Mouse (Mus musculus): ENCODE data around the gene Phox2a. TPM values are rescaled to one million over a fixed set of nuclear protein-coding genes. Genes with fewer than 3 reads are reported as not detected.

Phox2a gene
- polyA plus RNA-seq, 1 experiment: not detected

DNA sequence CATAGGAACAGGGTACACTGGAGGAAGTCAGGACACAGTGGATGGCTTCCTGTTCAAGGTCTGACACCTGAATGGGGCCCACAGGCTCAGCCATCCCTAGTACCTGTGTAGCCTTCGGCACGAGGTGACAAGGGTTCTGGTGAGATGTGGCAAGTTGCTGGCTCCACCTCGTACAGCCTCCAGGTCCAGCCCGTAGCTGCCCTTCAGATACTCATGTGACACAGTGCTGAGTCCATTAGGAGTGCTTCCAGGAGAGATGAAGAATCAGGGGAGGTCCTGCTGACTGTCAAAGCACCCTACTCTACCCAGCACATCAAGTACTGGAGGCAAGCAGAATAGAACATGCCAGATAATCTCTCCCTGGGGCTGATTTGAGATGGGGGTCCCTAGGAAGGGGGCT, 14.3 kb downstream of the Phox2a start:
- no peak overlapping the region for H3K27ac ChIP-seq (ENCODE audit: control insufficient read depth, insufficient read depth, low read length)
- no peak for DNase-seq
- TF ChIP-seq POLR2A (IDR thresholded peaks at IDR 0.05; ENCODE audit: control insufficient read depth, extremely low read depth, insufficient read depth, low read length, poor library complexity): no peak
- TF ChIP-seq CTCF (IDR thresholded peaks at IDR 0.05; ENCODE audit: borderline replicate concordance, control insufficient read depth, extremely low read depth, insufficient read depth, low read length, poor library complexity): no peak
- H3K27me3 ChIP-seq (ENCODE audit: control insufficient read depth, insufficient read depth, low read length): peaks cover 8% of the 10 kb centered on the region
- H3K4me1 ChIP-seq (replicated peaks; ENCODE audit: control insufficient read depth, insufficient read depth, low read length): peaks cover 10% of the 10 kb centered on the region
- H3K4me3 ChIP-seq (ENCODE audit: control insufficient read depth, insufficient read depth, low read length): no peak overlapping the region
- H3K36me3 ChIP-seq (ENCODE audit: control insufficient read depth, insufficient read depth, low read length): no peaks in the 10 kb centered on the region
- 91% methylated on average over 4 of the region's 4 CpGs for WGBS

DNA sequence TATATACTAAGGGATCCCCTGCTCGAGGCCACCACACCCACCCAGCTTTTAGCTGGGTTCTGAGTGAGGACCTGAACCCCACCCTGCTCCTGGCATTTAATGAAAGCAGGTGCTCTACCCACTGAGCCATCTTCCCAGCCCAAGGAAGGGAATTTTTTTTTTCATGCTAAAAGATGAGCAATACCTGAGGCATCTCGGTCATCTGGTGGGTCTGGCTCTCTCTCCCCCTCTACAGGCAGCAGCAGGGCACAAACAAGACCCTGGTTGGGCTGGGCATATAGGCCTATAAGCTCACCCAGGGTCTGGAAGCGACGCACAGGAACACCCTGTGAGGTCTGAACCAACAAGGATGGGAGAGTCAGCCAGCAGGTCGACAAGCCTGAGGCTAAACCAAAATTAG, 15.2 kb downstream of the Phox2a start:
- 93% methylated on average over 5 of the region's 5 CpGs for WGBS
- no peak for TF ChIP-seq POLR2A (IDR thresholded peaks at IDR 0.05; ENCODE audit: control insufficient read depth, extremely low read depth, insufficient read depth, low read length, poor library complexity)
- DNase-seq: no peak
- no peak overlapping the region for H3K4me3 ChIP-seq (ENCODE audit: control insufficient read depth, insufficient read depth, low read length)
- H3K27ac ChIP-seq (ENCODE audit: control insufficient read depth, insufficient read depth, low read length): no peak overlapping the region
- H3K4me1 ChIP-seq (replicated peaks; ENCODE audit: control insufficient read depth, insufficient read depth, low read length): peaks cover 12% of the 10 kb centered on the region
- H3K27me3 ChIP-seq (ENCODE audit: control insufficient read depth, insufficient read depth, low read length): peaks cover 15% of the 10 kb centered on the region
- H3K36me3 ChIP-seq (ENCODE audit: control insufficient read depth, insufficient read depth, low read length): no peaks in the 10 kb centered on the region

DNA sequence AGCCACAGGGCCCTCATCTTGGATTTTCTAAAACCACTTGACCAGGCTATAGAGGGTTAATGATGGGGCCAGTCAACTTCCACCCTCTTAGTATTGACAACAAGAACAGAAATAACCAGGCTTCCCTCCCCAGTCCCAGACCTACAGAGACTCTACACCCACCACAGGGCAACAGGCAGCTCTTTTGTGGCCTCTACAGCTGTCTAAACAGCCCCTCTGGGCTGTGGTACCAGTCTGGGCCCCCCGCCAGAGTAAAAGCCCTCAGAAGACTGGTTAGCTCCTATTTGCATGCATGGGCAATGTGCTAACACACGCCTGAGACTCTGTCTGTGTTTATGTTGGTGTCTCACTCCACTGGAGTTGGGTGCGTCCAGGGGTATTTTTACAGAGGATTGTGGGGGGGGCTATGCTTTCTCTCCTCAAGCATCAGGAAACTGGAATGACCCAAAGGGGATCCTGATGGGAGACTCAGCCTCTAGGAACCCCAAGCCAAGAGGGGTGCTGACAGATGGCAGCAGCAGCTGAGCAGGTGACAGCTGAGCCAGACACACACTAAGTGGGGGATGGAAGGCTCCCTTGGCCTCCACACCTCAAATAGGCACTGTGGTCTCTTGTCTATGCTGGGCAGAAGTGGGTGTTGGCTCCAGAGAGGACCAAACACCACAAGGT, 15.9 kb downstream of the Phox2a start:
- H3K27me3 ChIP-seq (ENCODE audit: control insufficient read depth, insufficient read depth, low read length): peaks cover 15% of the 10 kb centered on the region
- no peak overlapping the region for H3K27ac ChIP-seq (ENCODE audit: control insufficient read depth, insufficient read depth, low read length)
- no peaks in the 10 kb centered on the region for H3K36me3 ChIP-seq (ENCODE audit: control insufficient read depth, insufficient read depth, low read length)
- no peak for DNase-seq
- H3K4me1 ChIP-seq (replicated peaks; ENCODE audit: control insufficient read depth, insufficient read depth, low read length): peaks cover 12% of the 10 kb centered on the region
- TF ChIP-seq CTCF (IDR thresholded peaks at IDR 0.05; ENCODE audit: borderline replicate concordance, control insufficient read depth, extremely low read depth, insufficient read depth, low read length, poor library complexity) (no peak), POLR2A (IDR thresholded peaks at IDR 0.05; ENCODE audit: control insufficient read depth, extremely low read depth, insufficient read depth, low read length, poor library complexity) (no peak)
- H3K4me3 ChIP-seq (ENCODE audit: control insufficient read depth, insufficient read depth, low read length): no peak overlapping the region
- 91% methylated on average over 3 of the region's 3 CpGs for WGBS

DNA sequence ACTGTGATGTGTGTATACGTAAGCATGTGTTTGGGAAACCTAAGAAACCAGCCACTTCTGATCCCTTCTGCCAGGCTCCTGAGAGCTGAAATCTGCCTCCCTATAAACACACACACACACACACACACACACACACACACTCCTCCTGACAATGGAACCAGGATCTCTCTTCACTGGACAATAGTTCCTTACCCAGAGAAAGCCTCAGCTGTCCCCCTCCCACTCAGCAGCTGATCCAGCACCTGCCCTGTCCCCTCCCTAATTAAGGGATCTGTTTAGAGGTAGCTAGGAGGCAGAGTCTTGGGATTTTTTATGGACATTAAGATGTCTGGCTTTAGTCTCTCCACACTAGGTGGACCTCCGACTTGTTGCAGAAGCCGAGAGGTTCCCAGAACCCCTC, 16.8 kb downstream of the Phox2a start:
- TF ChIP-seq POLR2A (IDR thresholded peaks at IDR 0.05; ENCODE audit: control insufficient read depth, extremely low read depth, insufficient read depth, low read length, poor library complexity) (no peak), CTCF (IDR thresholded peaks at IDR 0.05; ENCODE audit: borderline replicate concordance, control insufficient read depth, extremely low read depth, insufficient read depth, low read length, poor library complexity) (no peak)
- Histone ChIP-seq H3K27ac (ENCODE audit: control insufficient read depth, insufficient read depth, low read length) (no peak overlapping the region), H3K4me3 (ENCODE audit: control insufficient read depth, insufficient read depth, low read length) (no peak overlapping the region), H3K27me3 (ENCODE audit: control insufficient read depth, insufficient read depth, low read length) (peaks cover 15% of the 10 kb centered on the region), H3K36me3 (ENCODE audit: control insufficient read depth, insufficient read depth, low read length) (no peaks in the 10 kb centered on the region), H3K4me1 (replicated peaks; ENCODE audit: control insufficient read depth, insufficient read depth, low read length) (peaks cover 12% of the 10 kb centered on the region)
- 92% methylated on average over 3 of the region's 3 CpGs for WGBS
- no peak for DNase-seq

DNA sequence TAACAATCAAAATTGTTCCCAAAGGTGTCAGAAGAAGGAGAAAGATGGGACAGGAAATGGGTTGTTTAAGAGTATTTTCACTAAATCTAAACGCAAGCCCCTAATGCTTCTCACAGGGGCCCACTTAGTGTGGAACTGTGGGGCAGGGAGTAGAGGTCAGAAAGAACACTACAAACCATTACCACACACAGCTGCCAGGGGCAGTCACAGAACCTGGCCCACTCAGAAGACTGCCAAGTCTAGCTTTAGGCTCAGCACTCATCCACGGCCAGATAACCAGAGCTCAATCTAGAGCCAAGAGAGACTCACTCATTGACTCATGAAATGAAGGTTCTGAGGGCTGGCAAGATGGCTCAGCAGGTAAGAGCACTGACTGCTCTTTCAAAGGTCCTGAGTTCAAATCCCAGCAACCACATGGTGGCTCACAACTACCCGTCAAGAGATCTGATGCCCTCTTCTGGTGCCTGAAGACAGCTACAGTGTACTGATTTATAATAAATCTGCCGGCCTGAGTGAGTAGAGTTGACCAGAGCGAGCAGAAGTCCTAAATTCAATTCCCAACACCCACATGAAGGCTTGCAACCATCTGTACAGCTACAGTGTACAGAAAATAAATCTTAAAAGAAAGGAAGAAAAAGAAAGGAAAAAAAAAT, 17.5 kb downstream of the Phox2a start:
- peaks cover 12% of the 10 kb centered on the region for H3K4me1 ChIP-seq (replicated peaks; ENCODE audit: control insufficient read depth, insufficient read depth, low read length)
- no peaks in the 10 kb centered on the region for H3K36me3 ChIP-seq (ENCODE audit: control insufficient read depth, insufficient read depth, low read length)
- no peak overlapping the region for H3K27ac ChIP-seq (ENCODE audit: control insufficient read depth, insufficient read depth, low read length)
- WGBS: 68% methylated on average over 5 of the region's 5 CpGs
- no peak for DNase-seq
- no peak overlapping the region for H3K4me3 ChIP-seq (ENCODE audit: control insufficient read depth, insufficient read depth, low read length)
- H3K27me3 ChIP-seq (ENCODE audit: control insufficient read depth, insufficient read depth, low read length): peaks cover 15% of the 10 kb centered on the region
- no peak for TF ChIP-seq POLR2A (IDR thresholded peaks at IDR 0.05; ENCODE audit: control insufficient read depth, extremely low read depth, insufficient read depth, low read length, poor library complexity)
- no peak for TF ChIP-seq CTCF (IDR thresholded peaks at IDR 0.05; ENCODE audit: borderline replicate concordance, control insufficient read depth, extremely low read depth, insufficient read depth, low read length, poor library complexity)

DNA sequence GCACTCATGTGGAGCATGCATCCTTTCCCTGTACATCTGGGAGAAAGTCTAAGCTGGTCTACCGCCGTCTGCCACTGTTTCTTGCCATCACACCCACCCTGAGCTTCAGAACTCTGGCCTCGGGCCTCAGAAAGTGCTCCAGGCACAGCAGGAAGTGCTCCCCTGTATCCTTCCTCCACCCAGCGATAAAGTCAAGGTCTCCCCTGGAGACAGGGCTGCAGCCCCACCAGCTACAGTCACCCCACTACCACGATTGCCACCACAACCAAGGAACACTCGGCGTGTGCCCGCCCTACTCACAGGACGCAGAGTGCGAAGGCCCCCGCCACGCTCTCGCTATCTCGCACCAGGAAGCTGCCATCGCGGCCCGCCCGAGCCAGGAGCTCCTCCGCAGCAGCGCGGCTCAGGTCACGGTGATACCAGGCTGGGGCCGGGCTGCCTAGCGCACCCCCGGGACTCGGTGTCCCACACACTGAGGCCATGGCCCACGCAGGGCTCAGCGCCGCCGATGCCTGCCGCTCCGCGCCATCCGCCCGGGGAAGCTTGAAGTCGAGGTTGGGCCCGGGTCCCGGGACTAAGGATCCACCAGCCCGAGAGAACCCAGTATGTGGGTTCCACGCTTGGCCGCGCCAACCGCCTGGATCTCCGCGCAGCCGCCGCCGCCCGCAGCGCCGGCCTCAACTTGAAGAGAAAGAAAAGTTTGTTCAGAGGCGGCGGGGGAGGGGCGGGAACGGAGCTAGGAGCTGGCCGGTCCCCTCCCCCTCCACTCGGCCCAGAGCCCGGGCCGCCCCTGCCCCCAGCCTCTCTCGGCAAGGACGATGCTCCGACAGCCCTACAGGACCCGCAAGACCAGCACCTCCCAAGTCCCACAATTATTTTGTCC, 18.4 kb downstream of the Phox2a start:
- Histone ChIP-seq H3K4me1 (replicated peaks; ENCODE audit: control insufficient read depth, insufficient read depth, low read length) (peaks cover 12% of the 10 kb centered on the region), H3K36me3 (ENCODE audit: control insufficient read depth, insufficient read depth, low read length) (no peaks in the 10 kb centered on the region), H3K27me3 (ENCODE audit: control insufficient read depth, insufficient read depth, low read length) (peaks cover 15% of the 10 kb centered on the region), H3K27ac (ENCODE audit: control insufficient read depth, insufficient read depth, low read length) (no peak overlapping the region), H3K4me3 (ENCODE audit: control insufficient read depth, insufficient read depth, low read length) (peak overlapping the region; percentile 60)
- DNase-seq: peak; percentile 52
- under 1% methylated on average over 63 of the region's 63 CpGs for WGBS
- TF ChIP-seq CTCF (IDR thresholded peaks at IDR 0.05; ENCODE audit: borderline replicate concordance, control insufficient read depth, extremely low read depth, insufficient read depth, low read length, poor library complexity) (0 out of 2 replicates have a peak, but pooled peaks have one; percentile 14), POLR2A (IDR thresholded peaks at IDR 0.05; ENCODE audit: control insufficient read depth, extremely low read depth, insufficient read depth, low read length, poor library complexity) (no peak)

Data from thymus, adult 2 months (tissue).